8 mouse cellular contexts compared by ENCODE assay signal in genomic region chr16:37814383-37814971, GRCm38 (mm10). TPM values are rescaled to one million over a fixed set of nuclear protein-coding genes. Genes with fewer than 3 reads are reported as not detected.
DNase-seq lines count a peak whose midpoint lies in the region; ATAC-seq and TF ChIP-seq lines count a peak whose summit lies in the region.

No protein-coding gene starts in this region.

- no peaks in the 10 kb centered on the region for H3K9me3 ChIP-seq in hindbrain, embryonic 11.5 days (ENCODE audit: control insufficient read depth, low read length)
- no peaks in the 10 kb centered on the region for H3K9me3 ChIP-seq in lung, postnatal 0 days (ENCODE audit: low read length)

- H3K4me3 ChIP-seq in hindbrain, embryonic 11.5 days (ENCODE audit: low read depth, low read length): no peak overlapping the region
- no peak overlapping the region for H3K4me3 ChIP-seq in lung, postnatal 0 days (ENCODE audit: low read depth, low read length)

- H3K27ac ChIP-seq in hindbrain, embryonic 11.5 days (ENCODE audit: low read depth, low read length): peak overlapping the region; percentile 60
- H3K27ac ChIP-seq in lung, postnatal 0 days (ENCODE audit: low read length): peak overlapping the region; percentile 60

- H3K4me2 ChIP-seq in hindbrain, embryonic 11.5 days (replicated peaks; ENCODE audit: low read depth, low read length): no peak overlapping the region
- H3K4me2 ChIP-seq in lung, postnatal 0 days (replicated peaks; ENCODE audit: low read depth, low read length): no peak overlapping the region

- TF ChIP-seq EP300 in lung, postnatal 0 days (IDR thresholded peaks at IDR 0.05): no peak

- no peaks in the 10 kb centered on the region for H3K27me3 ChIP-seq in hindbrain, embryonic 11.5 days (ENCODE audit: control insufficient read depth, insufficient read depth, low read length)
- no peaks in the 10 kb centered on the region for H3K27me3 ChIP-seq in lung, postnatal 0 days (replicated peaks; ENCODE audit: insufficient read depth, low read length)

- no peaks in the 10 kb centered on the region for H3K36me3 ChIP-seq in hindbrain, embryonic 11.5 days (ENCODE audit: control insufficient read depth, insufficient read depth, low read length)
- peaks cover 10% of the 10 kb centered on the region; the same call in 1 of the 2 replicates for H3K36me3 ChIP-seq in lung, postnatal 0 days (ENCODE audit: insufficient read depth, low read length)

- ATAC-seq in frontal cortex, adult (ENCODE audit: low TSS enrichment): peak; percentile 87
- peak; percentile 94 for ATAC-seq in hindbrain, embryonic 11.5 days (ENCODE audit: low FRiP score)
- peak; percentile 96 for ATAC-seq in lung, postnatal 0 days

- no peak overlapping the region for H3K9ac ChIP-seq in hindbrain, embryonic 11.5 days (ENCODE audit: low read depth, low read length)
- H3K9ac ChIP-seq in lung, postnatal 0 days (replicated peaks; ENCODE audit: low read depth): no peak overlapping the region

- TF ChIP-seq CTCF in lung, postnatal 0 days (IDR thresholded peaks at IDR 0.05): peak; percentile 80

- DNase-seq in Muller cell, postnatal 12 days (ENCODE audit: inconsistent ontology term): peak; percentile 90
- peak; percentile 53 for DNase-seq in c-Kit-positive CD71-positive TER-119-positive erythroid progenitor cells, embryonic 14.5 days (ENCODE audit: low spot score)
- peak; percentile 77 for DNase-seq in hindbrain, embryonic 11.5 days (ENCODE audit: low spot score)
- DNase-seq in layer of hippocampus, postnatal 10 days (ENCODE audit: low spot score in 2 of 2): peak; percentile 65 to 73
- peak; percentile 98 for DNase-seq in lung, postnatal 0 days (ENCODE audit: low spot score)
- peak; percentile 70 for DNase-seq in ovary, postnatal 36 days (ENCODE audit: low spot score)
- peak; percentile 77 for DNase-seq in thymus, postnatal 25 days

- 32% methylated on average over 4 of the region's 7 CpGs for WGBS in hindbrain, embryonic 11.5 days
- 12% methylated on average over 7 of the region's 7 CpGs for WGBS in lung, postnatal 0 days

- no peaks in the 10 kb centered on the region; the same call in 1 of the 2 replicates for H3K4me1 ChIP-seq in hindbrain, embryonic 11.5 days (replicated peaks; ENCODE audit: control insufficient read depth, insufficient read depth, low read length)
- H3K4me1 ChIP-seq in lung, postnatal 0 days (ENCODE audit: insufficient read depth, low read depth, low read length): peaks cover 13% of the 10 kb centered on the region; the same call in 1 of the 2 replicates

RNA-seq across cellular contexts. Expression of gene Fstl1, which starts 37.8 kb away (rescaled TPM):
- 231 and 271 TPM in 2 replicates for polyA plus RNA-seq in hindbrain, embryonic 11.5 days (2014; fragmentation: Nextera tagmentation; extraction: Ambion mirVana)
- total RNA-seq in layer of hippocampus, postnatal 10 days (2021): 10 to 100 TPM; 74.6 to 75.2 TPM
- polyA plus RNA-seq in lung, postnatal 0 days (2015; fragmentation: Nextera tagmentation; extraction: Ambion mirVana): 305 and 333 TPM in 2 replicates

RNA-seq across cellular contexts. Expression of gene Gm36028, which starts 46.5 kb away (rescaled TPM):
- 0.26 TPM in 1 of 2 replicates, not detected in the other for polyA plus RNA-seq in hindbrain, embryonic 11.5 days (2014; fragmentation: Nextera tagmentation; extraction: Ambion mirVana)
- not detected for total RNA-seq in layer of hippocampus, postnatal 10 days (2021)
- 0.61 and 0.73 TPM in 2 replicates for polyA plus RNA-seq in lung, postnatal 0 days (2015; fragmentation: Nextera tagmentation; extraction: Ambion mirVana)

RNA-seq across cellular contexts. Expression of gene Lrrc58, which starts 53.7 kb away (rescaled TPM):
- 55.8 and 63.8 TPM in 2 replicates for polyA plus RNA-seq in hindbrain, embryonic 11.5 days (2014; fragmentation: Nextera tagmentation; extraction: Ambion mirVana)
- 100 to 1,000 TPM; 122 to 134 TPM for total RNA-seq in layer of hippocampus, postnatal 10 days (2021)
- polyA plus RNA-seq in lung, postnatal 0 days (2015; fragmentation: Nextera tagmentation; extraction: Ambion mirVana): 40.7 and 47.8 TPM in 2 replicates
